Mouse (Mus musculus) kidney, adult 8-10 months (tissue): Measurements from ENCODE around the gene Etl4.

Experiments
- DNase-seq, 2 experiments: peaks; one replicate each; pipeline ENCODE4 v3.0.0; 2022

Etl4 gene

DNA sequence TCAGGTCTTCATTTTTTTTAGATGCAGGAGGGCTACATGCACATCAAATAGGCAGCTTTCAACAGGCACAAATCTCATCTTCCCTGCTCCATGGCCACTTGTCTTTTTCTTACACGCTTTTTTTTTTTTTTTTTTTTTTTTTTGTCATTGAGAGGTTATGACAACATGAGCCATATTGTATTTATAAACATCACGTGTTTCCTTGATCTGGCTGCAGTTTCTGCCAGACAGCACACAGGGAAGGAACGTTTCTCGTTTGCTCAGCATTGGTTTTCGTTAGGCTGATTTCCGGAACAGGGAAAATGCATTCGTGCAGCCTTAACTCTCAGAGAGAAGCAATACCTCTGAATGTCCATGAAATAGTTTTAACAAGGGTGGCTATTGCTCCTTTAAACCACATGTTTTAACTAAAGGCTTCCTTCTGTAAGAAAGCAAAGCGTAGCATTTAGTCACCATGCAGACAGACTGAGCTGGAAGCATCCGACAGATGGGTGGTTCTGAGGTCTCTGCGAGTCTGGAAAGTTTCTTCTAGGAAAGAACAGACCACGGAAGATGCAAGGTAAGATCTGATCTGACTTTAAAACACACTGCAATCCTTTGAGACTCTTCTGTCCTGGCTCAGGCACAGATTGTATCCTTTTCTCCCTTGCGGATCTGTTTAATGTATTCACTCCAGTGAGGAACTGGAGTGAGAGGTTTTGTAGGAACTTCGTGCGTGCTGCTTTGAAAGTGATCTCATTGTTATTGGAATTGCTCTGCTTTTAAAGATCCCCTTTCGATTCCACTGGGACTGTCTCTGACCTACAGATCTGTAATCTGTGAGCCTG is 812.8 kb downstream of the Etl4 start:
- DNase-seq = no peak

DNA sequence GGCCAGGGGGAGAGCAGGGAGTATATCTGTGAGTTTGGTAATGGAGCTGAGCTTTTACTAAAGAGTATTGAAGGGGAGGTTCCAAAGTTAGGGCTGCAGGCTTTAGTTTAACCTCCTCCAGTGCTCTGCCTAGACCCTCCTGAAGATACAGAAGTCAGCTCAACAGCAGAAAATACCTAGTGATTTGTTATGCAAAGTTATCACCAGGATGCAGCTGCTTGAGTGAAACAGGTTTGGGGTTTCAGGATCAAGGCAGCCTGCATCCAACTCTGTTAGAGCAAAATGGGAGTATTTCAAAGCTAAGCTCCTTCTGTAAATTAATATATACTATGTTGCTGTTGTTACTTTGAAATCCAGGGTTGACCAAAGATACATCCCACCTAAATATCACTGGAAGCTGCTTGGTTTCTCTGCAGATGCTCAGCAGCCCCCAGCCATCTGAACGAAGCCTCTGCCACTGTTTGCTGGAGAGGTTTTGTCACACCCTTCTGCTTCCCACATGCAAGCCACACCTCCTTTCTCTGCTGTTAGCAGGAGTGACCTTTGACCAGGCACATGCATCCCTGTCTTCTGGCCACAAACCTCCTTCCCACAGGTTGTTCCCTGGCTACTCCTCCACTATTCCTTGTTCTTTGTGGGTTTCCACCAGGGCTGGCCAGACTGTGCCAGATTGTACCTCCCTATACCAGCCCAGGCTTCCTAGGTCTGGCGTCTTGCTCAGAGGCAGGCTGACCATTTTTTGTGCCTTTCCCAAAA is 814.6 kb downstream of the Etl4 start:
- DNase-seq = peak; percentile 57 to 58

DNA sequence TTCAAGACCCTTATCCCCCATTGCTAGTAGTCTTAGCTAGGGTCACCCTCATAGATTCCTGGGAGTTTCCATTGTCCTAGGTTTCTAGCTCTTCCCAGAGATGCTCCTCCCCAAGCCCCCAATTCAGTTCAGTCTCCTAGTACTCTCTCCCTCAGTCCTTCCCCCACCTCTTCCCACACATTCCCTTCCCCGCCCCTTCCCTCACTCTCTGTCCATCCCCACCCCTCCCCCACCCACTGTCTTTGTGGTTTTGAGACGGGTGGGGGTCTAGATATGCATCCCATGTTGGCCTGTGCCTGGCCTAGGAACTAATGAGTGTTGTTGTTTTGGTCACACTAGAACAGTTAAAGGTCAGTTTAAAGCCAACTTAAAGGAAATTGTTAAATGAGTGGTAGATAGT is 817.4 kb downstream of the Etl4 start:
- DNase-seq = no peak

DNA sequence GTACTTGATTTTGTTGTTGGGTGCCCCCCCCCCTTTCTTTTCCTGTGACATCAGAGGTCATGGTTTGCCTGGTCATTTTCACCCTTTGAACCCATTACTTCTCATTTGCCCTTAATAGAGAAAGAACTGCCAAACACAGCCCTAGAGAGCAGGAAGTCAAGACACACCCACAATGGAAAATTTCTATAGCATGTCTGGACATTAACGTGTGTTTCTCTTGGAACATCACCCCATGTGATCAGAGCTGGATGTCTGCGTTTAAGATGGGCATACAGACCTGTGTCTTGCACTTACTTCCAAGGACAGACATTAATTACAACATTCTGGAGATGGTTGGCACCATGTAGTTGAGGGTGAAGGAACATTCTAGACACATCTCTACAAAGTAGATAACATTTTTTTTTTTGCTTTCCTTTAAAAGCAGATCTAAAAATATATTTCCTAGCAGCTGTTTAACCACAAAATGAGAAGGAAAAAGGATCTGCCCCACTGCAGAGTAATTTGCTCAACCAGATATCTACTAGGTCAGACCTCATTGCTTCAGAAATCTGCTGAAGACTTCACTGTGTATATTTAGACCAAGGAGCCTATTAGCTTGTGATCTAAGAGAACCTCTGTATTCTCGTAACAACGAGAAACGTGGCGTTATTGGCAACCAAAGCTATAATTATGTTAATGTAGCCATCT is 818.3 kb downstream of the Etl4 start:
- no peak for DNase-seq

DNA sequence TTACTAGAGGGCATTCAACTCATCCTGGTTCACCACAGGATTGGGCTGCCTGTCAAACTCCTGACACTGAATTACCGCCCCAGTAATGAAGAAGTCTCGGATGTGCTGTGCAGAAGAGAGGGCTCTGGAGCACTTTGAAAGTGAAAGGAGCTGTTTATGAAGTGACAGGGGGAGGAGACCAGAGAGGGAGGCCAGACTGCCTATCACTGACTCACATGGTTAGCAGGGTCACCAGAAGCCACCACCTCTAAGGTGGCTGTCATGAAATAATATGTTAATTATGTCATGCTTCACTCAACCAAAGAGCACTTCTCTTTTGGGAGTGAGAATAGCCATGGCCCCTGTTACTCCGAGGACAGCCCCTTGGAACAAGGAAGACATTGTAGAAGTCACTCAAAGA is 825.9 kb downstream of the Etl4 start:
- DNase-seq = no peak

DNA sequence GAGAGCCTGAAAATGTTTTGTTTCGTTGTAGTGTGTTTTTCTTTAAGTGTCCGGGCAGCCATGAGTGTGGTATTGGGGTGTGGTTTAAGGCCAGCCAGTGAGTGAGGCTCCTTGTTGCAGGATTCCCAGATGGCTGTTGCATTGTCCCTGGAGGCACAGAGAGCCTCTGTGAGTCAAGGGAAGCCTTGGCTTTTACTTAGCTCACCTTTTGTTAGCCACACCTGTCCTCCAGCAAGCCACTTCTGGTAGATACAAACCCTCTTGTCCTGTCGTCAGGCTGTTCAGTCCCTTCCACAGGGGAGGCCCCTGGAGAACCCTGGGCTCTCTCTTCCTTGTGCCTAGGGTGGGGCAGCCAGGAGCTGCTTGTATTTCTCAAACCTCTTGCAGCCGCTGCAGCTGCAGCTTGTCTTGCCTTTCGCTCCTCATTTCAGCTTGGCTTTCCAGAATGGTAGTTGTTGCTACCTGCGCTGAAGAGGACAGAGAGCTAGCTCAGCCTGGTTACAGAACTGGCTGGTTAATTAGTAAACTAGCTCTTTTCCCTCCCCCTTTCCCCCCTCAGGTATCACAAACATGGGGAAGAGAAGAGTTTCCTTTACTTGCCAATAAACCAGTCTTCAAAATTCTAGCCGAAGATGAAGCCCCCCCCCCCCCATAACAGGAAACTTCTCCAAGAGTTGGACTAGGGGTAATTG is 826.9 kb downstream of the Etl4 start:
- peak; percentile 22 to 63 for DNase-seq

DNA sequence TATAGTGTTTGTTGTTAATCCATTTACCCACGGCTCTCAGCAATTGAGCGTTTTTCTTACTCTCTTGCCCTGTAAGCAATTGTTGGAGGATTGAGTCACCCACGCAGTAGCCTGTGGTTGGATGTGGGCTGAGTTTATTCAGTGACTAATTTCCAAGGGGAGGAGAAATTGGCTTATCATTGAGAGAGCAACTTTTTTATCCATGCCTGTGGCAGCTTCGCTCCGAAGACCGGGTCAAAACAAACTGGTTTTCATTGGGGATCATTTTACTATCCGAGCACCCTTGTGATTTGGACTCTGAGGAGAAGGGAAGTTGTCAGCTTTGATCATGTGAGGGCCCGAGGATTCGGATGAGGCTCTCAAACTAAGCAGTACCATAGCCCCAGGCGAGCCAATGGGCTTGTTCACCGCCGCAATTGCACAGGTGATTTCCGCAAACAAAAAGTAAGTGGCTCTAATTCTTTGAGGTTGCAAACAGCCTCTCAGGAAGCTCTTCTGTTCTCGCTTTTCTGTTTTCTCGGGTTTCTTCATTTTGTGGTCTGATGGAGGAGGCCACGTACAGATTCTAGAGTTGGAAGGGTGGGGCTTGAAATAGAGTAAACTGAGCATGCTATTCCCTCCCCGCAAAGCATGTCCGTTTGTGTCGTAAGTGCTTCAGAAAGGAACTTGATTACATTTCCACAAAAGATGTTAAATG is 827.7 kb downstream of the Etl4 start:
- peak; percentile 31 to 51 for DNase-seq

DNA sequence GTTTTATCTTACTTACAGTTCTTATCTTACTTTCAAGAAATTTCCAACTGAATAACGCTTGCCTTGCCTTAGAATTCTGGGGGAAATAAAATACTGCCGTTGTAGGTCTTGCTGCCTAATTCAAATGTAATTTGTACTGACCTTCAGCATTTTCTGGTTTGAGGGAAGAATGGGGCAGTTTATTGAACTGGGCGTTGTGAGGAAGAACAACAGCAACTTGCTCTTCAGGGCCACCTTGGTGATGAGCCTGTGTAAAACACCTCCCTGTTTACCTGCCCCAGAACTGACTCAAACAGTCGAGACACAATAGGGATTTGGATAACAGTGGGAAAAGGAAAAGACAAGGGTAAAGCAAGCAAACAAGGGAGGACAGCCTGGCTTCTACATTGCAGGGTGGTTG is 828.3 kb downstream of the Etl4 start:
- DNase-seq = no peak

DNA sequence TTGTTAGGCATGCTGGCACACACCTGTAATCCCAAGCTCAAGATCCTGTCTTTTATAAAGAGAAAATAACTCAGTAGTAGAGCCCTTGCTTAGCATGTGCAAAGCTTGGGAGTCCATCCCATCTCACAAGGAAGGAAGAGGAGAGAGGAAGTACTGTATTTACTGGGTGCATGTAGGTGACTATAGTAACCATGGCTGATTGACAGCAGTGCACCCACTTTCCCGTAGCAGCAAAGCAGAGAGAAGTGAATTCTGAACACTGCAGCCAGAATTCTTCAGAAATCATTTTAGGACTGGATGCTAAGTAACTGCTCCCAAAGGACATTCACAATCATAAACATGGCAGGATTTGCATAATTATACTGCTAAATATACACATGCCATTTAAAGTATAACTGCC is 838.1 kb downstream of the Etl4 start:
- DNase-seq = no peak

DNA sequence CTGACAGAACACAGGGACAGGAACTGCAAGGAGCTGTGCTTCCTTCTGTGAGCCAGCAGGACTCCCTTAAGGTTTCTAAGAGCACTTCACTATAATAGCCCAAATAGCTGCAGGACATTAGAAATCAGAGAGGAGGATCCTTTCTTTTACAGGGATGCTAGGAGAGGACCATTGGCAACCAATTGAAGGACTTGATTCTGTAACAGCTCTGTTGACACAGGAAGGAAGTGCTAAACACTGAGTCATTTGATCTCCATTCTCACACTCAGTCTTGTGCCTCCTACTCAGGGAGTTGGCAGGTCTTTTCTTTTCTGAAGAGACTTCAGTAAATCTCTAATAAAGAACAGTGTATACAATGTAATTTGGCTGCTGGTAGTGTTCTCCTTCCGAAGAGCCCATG is 838.9 kb downstream of the Etl4 start:
- DNase-seq = no peak

DNA sequence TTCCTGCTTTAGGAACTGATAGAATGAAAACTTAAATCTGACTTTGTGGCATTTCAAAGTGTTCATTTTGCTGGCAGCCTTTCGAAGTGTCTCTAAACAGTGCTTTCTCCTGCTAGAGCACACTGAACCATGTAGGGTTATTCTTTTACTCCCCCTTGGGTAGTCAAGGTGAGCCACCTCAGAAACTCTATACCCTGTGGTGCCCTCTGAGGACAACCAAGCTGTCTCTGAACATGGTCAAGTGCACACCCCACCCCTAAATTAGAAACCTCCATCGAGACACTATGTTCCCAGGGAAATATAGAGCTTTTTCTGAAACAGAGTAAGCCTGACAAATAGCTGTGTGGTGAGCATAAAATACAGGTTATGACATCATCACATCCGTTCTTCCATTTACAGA is 840.1 kb downstream of the Etl4 start:
- DNase-seq = no peak

DNA sequence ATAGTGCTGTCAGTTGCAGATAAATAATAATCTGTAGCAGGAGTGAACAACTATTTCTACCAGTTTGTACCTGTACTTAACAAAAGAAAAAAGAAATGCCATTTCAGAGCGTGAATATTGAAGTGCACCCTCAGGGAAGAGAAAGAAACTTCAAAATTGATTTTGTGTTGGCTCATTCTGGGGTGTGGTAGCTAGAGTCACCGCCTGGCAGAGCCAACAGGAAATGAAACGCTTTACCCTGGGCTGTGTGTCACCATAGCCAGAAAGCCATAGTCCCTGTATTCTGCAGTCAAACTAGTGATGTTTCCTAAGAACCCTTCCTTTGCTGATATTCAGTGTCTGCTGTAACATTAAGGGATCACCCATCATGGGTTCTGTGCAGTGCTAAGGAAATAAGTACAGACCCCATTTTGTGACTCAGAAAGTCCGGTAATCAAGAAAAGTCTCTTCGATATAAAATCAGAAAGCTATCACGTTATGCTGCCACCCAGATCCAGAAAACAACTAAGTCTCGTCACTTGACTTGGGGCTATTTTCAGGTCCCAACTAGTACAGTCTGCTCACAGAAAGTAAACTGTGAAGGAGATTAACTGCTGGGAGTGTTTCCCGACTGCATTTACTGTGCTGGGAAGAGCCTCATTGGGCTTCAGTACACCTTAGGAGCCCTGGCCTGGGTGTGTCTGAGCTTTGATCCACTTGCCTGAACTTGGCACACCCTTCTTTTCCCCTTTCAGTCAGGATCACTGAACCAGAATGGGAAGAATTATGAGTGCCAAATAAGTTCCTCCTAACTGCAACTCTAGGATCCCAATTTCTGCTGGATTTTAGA is 843.9 kb downstream of the Etl4 start:
- peak; percentile 5 to 7 for DNase-seq

DNA sequence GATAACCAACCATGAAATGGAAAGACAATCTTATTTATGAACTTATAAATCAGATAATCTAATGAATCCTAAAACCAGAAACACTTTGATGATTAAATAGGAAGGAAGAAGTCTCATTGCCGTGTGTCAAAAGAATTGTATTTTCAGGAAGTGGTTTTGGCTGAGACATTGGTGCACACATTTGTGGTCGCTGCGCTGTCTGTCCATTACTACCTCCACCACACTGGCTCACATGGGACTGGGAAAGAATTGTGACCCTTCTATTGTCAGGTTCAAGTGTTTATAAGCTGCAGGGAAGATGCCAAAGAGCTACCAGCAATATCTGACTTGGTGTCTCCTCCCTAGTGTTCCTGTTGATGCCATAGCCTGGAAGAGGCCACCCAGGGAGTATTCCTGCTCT is 847.4 kb downstream of the Etl4 start:
- DNase-seq = no peak

DNA sequence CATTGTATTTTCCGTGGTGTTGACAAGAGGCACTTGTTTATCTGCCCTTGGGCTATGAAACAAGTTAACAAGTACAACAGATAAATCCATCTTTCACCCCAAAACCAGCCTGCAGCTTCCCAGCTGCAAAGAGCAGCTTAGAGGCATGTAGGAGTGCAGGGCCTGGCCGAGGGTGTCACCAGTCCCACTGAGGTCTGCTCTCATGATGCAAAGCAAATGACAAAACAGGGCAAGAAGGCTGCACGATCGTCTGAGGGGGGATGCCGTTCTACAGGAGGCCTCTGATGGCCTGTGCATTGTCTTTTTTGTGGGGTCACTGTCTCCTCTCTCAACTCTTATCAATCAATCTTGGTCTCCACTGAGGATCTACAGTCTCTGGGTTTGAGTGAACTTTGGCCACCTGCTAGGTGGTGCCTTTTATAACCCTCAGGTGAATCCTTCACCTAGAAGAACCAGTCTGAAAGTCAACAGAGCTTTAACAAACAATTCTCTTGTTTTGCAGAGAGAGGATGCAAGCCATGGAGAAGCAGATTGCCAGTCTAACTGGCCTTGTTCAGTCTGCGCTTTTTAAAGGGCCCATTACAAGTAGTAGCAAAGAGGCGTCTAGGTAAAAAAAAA is 849.6 kb downstream of the Etl4 start:
- no peak for DNase-seq

DNA sequence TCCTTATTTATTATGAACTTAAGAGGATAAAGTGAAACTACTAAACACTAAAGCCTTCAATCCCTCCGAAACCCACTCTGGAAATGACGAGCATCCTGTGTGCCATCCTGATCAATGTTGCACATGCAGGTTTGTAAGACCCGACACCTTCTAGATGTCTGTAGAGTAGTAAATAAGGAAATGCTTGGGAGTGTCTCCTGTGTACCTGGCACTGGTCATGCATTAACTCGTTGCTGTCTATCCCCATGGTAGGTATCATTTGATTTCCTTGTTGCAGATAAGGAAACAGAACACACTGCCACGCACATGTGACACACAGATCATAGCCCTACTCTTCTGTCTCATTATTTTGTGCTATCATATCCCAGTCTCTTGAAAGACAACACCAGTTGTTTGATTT is 851.7 kb downstream of the Etl4 start:
- DNase-seq = no peak

DNA sequence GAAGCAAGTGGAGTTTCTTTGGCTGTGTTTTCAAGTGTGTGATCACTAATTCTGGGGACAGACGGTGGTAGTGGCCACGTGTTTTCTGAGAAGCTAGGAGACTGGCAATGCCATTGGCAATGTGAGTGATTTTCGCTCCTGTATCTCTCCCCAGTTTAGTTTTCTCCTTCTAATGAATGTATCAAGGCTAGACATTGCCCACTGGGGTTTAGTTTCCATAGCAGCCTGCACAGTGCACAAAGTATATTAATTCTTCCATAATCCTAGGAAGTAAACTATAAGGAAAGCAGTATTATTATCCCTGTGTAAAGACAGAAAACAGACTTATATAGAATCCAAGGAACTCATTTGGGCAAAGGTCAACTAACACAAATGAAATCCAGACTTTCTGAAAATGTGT is 852.2 kb downstream of the Etl4 start:
- no peak for DNase-seq

DNA sequence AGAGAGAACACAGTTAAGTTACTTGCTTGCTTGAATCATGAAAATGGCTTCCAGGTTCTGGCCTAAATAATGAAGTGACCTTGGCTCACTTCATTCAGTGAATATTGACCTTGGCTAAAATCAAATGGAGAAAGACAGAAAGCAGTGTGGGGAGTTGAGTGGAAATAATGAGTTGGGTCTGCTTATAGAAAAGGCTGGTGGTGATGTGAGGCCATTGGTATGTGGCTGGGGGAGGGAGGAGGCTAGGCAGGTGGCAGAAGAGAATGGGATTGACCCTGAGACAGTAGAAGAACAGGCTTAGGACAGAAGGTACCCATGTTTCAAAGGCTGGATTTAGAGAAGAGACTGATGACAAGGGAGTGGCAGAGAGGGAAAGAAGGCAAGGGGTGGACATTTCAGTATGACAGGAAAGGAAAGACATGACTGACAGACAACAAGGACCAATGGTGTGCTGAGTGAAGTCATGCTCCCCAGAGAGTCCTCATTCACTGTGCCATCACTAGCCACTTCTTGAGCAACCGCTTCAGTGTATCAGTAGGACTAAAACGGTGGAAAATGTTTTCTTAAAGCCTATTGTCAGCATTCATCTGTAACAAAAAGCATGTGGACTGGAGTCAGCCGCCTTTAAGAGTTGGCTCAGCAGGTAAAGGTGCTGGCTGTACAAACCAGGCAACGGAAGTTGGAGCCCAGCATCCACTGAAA is 854.1 kb downstream of the Etl4 start:
- no peak for DNase-seq

DNA sequence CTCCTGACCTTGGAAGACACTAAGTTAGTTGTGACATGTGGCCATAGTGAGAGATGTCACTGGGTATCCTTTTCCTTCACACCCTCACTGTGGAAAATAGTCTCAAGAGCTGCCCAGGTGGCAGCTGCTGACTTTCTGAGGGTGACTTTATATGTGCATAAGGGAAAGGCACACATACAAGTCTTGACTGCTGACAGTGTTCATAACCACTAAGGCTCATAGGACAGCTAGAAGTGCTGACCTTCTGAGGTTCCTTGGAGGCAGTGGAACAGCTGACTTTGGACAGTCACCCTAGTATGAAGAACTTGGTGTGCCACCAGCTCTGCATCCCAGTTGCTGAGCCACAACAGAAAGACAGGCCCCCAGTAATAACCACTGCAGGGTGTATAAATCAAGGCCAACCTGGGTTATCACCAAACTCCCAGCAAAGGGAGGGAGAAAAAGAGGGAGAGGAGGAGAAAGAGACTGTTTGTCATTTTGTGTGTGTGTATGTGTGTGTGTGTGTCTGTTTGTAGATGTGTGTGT is 855.0 kb downstream of the Etl4 start:
- DNase-seq = no peak

DNA sequence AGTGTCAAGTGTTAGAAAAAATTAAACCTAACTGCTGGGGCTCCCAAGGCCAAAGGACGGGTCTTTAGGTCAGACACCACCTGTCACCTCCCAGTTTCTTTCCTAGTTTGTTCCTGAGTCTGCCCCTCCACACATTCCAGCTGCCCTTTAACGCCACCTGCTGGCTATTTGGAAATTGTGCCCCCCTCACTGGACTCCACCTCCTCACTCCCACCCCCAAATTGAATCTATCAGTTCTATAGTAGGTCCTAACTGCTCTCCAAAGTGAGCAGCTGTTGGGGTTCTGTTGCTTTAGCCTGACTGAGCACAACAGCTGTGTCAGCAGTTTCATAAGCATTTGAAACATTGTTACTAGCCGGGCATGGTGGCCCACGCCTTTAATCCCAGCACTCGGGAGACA is 859.1 kb downstream of the Etl4 start:
- DNase-seq = no peak

DNA sequence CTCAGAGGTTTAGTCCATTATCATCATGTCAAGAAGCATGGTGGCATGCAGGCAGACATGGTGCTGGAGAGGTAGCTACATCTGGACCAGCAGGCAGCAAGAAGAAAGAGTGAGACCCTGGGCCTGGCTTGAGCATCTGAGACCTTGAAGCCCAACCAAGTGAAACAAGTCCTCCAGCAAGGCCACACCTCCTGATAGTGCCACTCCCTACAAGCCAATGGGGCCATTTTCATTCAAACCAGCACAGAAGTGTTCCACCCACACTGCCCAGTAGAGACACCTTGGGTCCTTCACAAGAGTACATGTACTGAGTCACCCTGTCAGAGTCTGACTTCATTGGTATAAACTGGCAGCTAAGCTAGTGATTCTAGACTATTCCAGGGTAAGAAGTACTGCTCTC is 860.6 kb downstream of the Etl4 start:
- no peak for DNase-seq
